Mouse (Mus musculus) limb, embryonic 10.5 days (tissue): ENCODE results near the gene Atp6ap2. TPM values are rescaled to one million over a fixed set of nuclear protein-coding genes. Genes with fewer than 3 reads are reported as not detected.
"Not testable (repeated sequence)": the region's sequence is repeated elsewhere in the genome, so short reads cannot be mapped to it uniquely, and the experiment has no call there.

Source experiments
- DNase-seq: peaks from one replicate; pipeline ENCODE4 v3.0.0-alpha.2; 2017; ENCODE audit warnings: low spot score
- H3K27ac ChIP-seq: fragments of 300-500 bp; sonication (generic); 2 replicates; pipeline ENCODE4 v1.5.1; 2016; ENCODE audit warnings: mild to moderate bottlenecking
- H3K27me3 ChIP-seq: fragments of 300-500 bp; sonication (generic); 2 replicates; pipeline ENCODE4 v1.6.1; 2016; ENCODE audit warnings: low read depth, mild to moderate bottlenecking; ENCODE audit not compliant: poor library complexity, severe bottlenecking
- H3K36me3 ChIP-seq: fragments of 300-500 bp; sonication (generic); 2 replicates; pipeline ENCODE4 v1.6.1; 2016; ENCODE audit warnings: mild to moderate bottlenecking, moderate library complexity
- H3K4me1 ChIP-seq: fragments of 300-500 bp; sonication (generic); 2 replicates; pipeline ENCODE4 v1.6.1; 2016
- H3K4me3 ChIP-seq: fragments of 300-500 bp; sonication (generic); 2 replicates; pipeline ENCODE4 v1.5.1; 2016; ENCODE audit warnings: mild to moderate bottlenecking, moderate library complexity
- H3K9me3 ChIP-seq: fragments of 300-500 bp; sonication (generic); replicated peaks from 2 replicates; pipeline ENCODE4 v1.6.1; 2016; ENCODE audit warnings: mild to moderate bottlenecking
- WGBS: fragments of 180-500 bp; shearing (Covaris S2); methylation state at CpG from one replicate; pipeline ENCODE4 v1.1.7; 2016; 5-methylcytosine and 5-hydroxymethylcytosine counted together
- polyA plus RNA-seq: library from polyadenylated mRNA; unstranded; fragments of >200 nt; fragmentation: Nextera tagmentation; extraction: Ambion mirVana; gene quantifications from 2 replicates; pipeline ENCODE4 v1.2.1, GENCODE M21; 2016

Gene Atp6ap2
- polyA plus RNA-seq, result 40.6 and 48.4 TPM in 2 replicates

DNA sequence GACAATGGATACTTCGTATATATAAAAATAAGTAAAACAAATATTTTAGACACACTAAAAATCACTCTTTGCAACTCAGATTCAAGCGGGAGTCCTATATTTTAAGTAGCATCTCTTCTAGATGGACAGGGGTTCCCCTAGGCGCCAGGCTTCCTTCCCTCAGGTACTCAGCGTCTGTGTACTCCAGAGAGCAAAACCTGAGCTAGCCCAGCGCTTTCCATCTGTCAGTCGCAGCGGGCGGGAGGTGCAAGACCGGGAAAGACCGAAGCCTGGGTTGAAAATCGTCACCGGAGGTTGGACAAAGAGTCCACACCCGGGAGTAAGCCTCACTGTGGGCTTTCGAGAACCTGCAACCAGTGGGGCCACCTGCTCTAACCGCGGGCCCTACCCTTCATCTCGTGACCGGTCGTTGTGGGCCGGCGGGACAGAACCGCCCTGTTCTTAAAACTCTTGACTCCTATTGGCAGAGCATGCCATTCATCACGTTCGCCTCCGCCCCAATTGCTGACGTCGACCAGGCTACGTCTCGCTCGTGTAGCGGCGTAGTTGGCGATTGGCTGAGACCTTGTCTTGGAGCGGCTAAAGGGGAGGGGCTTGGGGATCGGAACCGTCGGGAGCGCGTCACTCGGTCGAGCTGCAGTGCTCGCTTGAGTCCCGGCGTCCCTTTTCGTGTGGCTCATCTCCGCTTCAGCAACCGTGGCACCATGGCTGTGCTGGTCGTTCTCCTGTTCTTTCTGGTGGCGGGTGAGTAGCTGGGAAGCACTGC is at the start of gene Atp6ap2:
Gene Atp6ap2 (plus strand): TSS at position 610 of the 766 bp plus-strand sequence.
- Histone ChIP-seq H3K9me3 (no peaks in the 10 kb centered on the region), H3K27ac (peak within 1 kb of the TSS; percentile 87), H3K36me3 (no peaks in the 10 kb centered on the region), H3K4me1 (peaks cover 4% of the 10 kb centered on the region; the same call in 1 of the 2 replicates), H3K27me3 (peaks cover 76% of the 10 kb centered on the region), H3K4me3 (peak within 1 kb of the TSS; percentile 75)
- 13% methylated on average over 49 of the region's 49 CpGs for WGBS
- peak; percentile 85 for DNase-seq

DNA sequence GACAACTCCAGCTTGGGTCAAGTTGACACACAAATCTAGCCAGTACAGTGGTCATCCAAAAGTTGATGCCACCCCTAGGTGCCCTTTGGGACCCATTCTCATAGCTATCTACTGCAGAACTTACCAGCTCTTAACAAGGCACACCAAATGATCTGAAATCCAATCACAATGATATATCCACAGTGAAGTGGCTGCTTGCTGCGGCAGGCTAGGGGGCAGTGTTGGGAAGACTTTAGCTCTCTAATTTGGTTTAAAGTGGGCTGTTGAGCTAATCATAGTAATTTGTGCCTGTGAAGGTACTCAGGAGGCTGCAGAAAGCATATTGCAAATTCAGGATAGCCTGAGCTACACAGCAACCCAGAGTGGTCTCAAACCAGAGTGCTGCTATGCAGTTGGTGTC is 43.2 kb upstream of the Atp6ap2 start:
- H3K4me1 ChIP-seq, result no peaks in the 10 kb centered on the region
- H3K4me3 ChIP-seq, result no peak overlapping the region
- H3K36me3 ChIP-seq, result no peaks in the 10 kb centered on the region
- 76% methylated on average over 1 of the region's 1 CpGs for WGBS
- peaks cover 15% of the 10 kb centered on the region; the same call in 1 of the 2 replicates for H3K27me3 ChIP-seq
- no peak for DNase-seq
- no peaks in the 10 kb centered on the region for H3K9me3 ChIP-seq
- H3K27ac ChIP-seq, result no peak overlapping the region

DNA sequence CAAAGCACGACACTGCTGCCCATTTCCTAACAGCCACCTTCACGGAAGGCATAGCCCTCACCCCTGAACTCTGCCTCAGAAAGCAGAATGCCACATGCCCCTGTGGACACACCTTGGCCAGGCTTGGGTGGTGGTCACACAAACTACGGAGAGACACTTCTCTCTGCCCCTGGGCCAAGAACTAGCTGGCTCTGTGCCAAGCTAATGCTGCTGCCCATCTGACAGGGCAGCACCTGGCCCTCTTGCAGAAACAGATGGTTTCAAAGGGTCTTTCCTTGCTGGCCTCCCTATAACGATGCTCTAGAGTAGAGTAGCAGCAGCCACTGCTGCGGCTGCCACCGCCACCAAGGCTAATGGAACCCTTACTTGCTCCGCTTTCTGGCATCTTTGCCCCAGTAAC is 30.5 kb upstream of the Atp6ap2 start:
- no peak overlapping the region for H3K27ac ChIP-seq
- H3K27me3 ChIP-seq, result no peaks in the 10 kb centered on the region
- 73% methylated on average over 7 of the region's 7 CpGs for WGBS
- no peaks in the 10 kb centered on the region for H3K4me1 ChIP-seq
- peak; percentile 29 for DNase-seq
- no peak overlapping the region for H3K4me3 ChIP-seq
- H3K36me3 ChIP-seq, result no peaks in the 10 kb centered on the region
- H3K9me3 ChIP-seq, result no peaks in the 10 kb centered on the region

DNA sequence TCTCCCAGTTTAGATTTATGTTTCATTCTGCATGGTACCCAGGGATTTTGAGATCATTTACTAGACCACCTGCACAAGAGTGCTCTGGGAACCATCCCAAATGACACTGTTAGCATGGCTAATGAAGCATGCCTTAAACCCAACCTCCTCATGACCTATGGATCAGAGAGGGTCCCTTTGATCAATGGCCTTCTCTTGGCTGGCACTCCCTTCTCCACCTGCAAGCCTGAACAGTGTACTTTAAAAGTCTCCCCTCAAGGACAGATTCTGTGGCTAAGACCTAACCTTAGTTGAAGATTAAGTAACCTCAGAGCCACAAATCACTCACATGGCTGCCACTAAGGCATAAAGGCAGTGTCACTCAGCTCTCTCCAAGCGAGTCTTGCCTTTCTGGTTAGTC is 16.2 kb upstream of the Atp6ap2 start:
- DNase-seq, result no peak
- Histone ChIP-seq H3K27ac (no peak overlapping the region), H3K36me3 (no peaks in the 10 kb centered on the region), H3K4me1 (no peaks in the 10 kb centered on the region), H3K9me3 (no peaks in the 10 kb centered on the region), H3K4me3 (no peak overlapping the region), H3K27me3 (peaks cover 50% of the 10 kb centered on the region)
- WGBS, result 78% methylated on average over 1 of the region's 1 CpGs

DNA sequence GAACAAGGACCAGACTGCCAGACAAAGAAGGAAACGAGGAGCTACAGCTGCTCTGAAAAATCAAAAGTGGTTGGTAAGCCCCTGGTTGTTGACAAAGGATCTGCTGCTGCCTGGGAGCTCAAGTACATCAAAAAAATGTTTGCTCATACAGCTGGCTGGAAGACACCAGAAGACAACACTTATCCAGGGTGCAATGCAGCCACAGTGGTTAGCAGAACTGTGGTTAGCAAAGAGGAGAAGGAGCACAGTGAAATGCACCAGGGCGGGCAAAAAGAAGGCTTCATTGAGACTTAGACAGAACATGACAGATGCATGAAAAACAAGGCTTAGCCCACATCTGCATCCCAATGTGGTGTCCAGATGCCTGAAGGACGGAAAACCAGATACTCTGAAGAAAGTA is 9.7 kb upstream of the Atp6ap2 start:
- no peaks in the 10 kb centered on the region for H3K4me1 ChIP-seq
- WGBS, result 69% methylated on average over 3 of the region's 3 CpGs
- no peak overlapping the region for H3K27ac ChIP-seq
- H3K4me3 ChIP-seq, result no peak overlapping the region
- H3K36me3 ChIP-seq, result no peaks in the 10 kb centered on the region
- peaks cover 58% of the 10 kb centered on the region for H3K27me3 ChIP-seq
- no peaks in the 10 kb centered on the region for H3K9me3 ChIP-seq
- DNase-seq, result no peak

DNA sequence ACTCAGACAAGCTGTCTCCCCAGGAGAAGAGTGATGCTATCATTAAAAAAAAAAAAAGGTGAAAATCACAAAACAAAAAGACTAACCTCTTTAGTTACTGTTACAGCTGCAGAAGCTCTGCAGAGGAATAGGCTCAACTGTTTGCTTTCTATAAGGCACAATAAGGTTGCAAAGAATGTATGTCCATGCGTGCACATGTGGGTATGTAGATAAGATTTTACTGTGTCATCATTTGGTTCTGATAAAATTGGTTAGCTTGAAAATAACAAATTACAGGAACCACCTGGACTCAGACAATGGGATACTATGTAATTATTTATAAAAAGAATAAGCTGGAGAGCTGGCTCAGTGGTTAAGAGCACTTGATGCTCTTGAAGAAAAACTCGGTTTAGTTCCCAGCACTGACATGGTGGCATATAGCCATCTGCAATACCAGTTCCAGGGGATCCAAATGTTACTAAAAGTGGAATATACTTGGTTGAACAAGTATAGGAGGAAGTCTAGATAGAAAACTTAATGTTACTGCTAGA is 9.2 kb upstream of the Atp6ap2 start:
- H3K4me3 ChIP-seq, result no peak overlapping the region
- no peaks in the 10 kb centered on the region for H3K9me3 ChIP-seq
- H3K27me3 ChIP-seq, result peaks cover 63% of the 10 kb centered on the region
- 93% methylated on average over 2 of the region's 2 CpGs for WGBS
- H3K4me1 ChIP-seq, result no peaks in the 10 kb centered on the region
- H3K27ac ChIP-seq, result no peak overlapping the region
- no peak for DNase-seq
- H3K36me3 ChIP-seq, result no peaks in the 10 kb centered on the region

DNA sequence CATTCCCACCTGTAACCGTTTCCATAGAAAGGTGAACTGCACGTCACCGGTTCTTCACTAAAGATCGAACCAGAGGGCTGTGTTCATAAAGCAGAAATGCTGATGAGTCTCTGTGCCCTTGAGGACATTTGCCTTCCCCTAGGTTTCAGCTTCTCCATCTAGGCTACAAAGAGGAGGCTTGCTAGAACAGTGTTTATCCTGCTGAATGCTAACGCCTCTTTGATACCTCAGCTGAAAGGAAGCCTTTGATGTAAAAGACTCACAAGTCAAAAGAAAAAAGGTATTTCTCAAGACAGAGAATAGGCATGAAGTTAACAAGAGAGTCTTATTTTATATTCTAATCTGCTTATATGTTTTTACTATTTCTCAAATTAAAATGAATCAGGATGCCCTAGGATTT is 4.3 kb upstream of the Atp6ap2 start:
- DNase-seq, result no peak
- no peaks in the 10 kb centered on the region for H3K4me1 ChIP-seq
- H3K36me3 ChIP-seq, result no peaks in the 10 kb centered on the region
- WGBS, result 86% methylated on average over 5 of the region's 5 CpGs
- H3K4me3 ChIP-seq, result no peak overlapping the region
- H3K9me3 ChIP-seq, result no peaks in the 10 kb centered on the region
- H3K27me3 ChIP-seq, result peaks cover 68% of the 10 kb centered on the region
- H3K27ac ChIP-seq, result no peak overlapping the region

DNA sequence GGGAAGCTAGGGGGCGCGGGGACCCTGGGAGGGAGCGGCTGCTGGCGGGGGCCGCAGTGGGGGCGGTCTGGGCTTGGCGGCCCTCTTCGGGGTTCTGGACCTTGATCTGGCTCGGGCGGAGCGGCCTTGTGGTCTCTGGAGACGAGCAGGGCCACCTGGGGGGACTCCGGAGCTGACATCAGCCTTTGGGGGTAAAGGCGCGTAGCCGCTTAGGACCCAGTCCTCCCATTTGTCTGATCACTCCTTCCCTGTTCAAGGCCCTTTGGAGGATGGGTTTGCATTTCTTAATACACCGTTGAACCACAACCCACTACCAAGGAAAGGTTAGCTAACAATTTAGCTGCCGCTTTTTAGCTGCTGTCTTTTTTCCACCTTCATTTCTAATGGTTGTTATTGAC is 356 bp downstream of the Atp6ap2 start:
- no peak for DNase-seq
- Histone ChIP-seq H3K4me3 (peak overlapping the region; percentile 75), H3K4me1 (peaks cover 4% of the 10 kb centered on the region; the same call in 1 of the 2 replicates), H3K27me3 (peaks cover 74% of the 10 kb centered on the region), H3K27ac (peak overlapping the region; percentile 87), H3K36me3 (no peaks in the 10 kb centered on the region), H3K9me3 (no peaks in the 10 kb centered on the region)
- WGBS, result 8% methylated on average over 18 of the region's 18 CpGs

DNA sequence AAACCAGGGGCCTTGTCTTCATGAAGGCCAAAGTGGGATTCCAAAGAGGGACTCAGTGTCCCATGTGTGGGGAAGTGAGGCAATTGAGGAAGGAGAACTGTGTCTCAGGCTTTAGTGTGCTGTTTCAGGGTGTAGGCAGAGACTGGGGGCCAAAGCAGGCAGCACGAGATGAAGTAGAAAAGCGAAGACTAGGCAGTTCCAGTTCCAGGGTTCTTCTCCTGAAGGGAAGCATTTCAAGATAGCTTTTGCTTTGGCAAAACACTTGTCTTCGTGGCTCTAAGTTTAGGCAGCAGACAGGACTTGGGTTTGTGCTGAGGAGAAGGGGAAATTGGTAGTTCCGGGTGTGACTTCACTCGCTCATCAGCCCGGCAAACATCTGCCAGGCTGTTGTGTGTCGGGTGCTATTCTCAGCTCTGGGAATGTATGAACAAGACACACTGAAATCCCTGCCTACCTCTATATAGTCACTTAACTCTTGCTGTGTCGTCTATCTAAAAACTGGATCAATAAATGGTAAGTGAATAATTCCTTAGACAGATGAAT is 3.9 kb downstream of the Atp6ap2 start:
- no peak overlapping the region for H3K4me3 ChIP-seq
- peaks cover 74% of the 10 kb centered on the region for H3K27me3 ChIP-seq
- H3K4me1 ChIP-seq, result peaks cover 4% of the 10 kb centered on the region; the same call in 1 of the 2 replicates
- no peak for DNase-seq
- 0 out of 2 replicates have a peak, but pooled peaks cover 4% of the 10 kb centered on the region for H3K36me3 ChIP-seq
- WGBS, result 88% methylated on average over 8 of the region's 8 CpGs
- no peak overlapping the region for H3K27ac ChIP-seq
- no peaks in the 10 kb centered on the region for H3K9me3 ChIP-seq

DNA sequence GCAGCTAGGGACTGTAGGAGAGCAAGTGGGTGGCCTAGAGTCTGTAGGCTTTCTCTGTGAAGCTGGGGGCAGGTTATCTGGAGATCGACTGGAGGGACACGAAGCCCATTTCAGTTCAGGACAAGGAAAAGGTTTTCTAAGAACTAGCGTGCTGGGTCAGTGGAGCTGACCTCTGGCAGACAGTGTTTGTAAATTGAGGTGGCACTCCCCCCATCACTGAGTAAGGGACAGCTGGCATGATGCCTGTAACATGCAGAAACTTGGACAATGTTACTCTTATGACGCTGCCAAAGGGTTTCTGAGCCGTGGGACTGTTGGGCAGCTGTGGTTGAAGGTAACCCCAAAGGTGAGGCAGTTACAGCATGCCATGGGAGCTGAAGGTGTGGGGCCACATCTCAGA is 4.4 kb downstream of the Atp6ap2 start:
- peaks cover 69% of the 10 kb centered on the region for H3K27me3 ChIP-seq
- no peak for DNase-seq
- no peaks in the 10 kb centered on the region for H3K9me3 ChIP-seq
- peaks cover 9% of the 10 kb centered on the region for H3K36me3 ChIP-seq
- peaks cover 4% of the 10 kb centered on the region; the same call in 1 of the 2 replicates for H3K4me1 ChIP-seq
- H3K4me3 ChIP-seq, result no peak overlapping the region
- H3K27ac ChIP-seq, result no peak overlapping the region
- WGBS, result 86% methylated on average over 5 of the region's 5 CpGs

DNA sequence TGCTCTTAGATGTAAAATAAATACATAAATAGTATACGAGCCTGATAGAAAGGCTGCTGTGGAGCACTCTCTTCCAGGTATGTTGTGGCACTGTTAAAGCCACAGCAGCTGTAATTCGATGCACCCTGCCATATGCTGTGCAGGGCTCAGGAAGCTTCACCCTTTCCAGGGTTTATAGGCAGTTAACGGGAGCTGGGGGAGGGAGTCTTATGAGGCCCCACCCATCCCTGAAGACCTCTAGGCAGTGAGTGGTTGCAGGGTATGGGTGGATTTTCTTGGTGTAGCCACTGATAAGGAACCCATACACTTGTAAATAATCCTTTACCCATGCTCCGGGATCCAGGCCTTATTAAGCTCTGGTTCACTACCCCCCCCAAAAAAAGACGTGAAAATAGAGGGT is 6.2 kb downstream of the Atp6ap2 start:
- H3K27me3 ChIP-seq, result peaks cover 52% of the 10 kb centered on the region
- H3K36me3 ChIP-seq, result peaks cover 19% of the 10 kb centered on the region
- H3K9me3 ChIP-seq, result no peaks in the 10 kb centered on the region
- H3K4me1 ChIP-seq, result no peaks in the 10 kb centered on the region
- no peak overlapping the region for H3K27ac ChIP-seq
- WGBS, result 74% methylated on average over 5 of the region's 5 CpGs
- H3K4me3 ChIP-seq, result no peak overlapping the region
- no peak for DNase-seq

DNA sequence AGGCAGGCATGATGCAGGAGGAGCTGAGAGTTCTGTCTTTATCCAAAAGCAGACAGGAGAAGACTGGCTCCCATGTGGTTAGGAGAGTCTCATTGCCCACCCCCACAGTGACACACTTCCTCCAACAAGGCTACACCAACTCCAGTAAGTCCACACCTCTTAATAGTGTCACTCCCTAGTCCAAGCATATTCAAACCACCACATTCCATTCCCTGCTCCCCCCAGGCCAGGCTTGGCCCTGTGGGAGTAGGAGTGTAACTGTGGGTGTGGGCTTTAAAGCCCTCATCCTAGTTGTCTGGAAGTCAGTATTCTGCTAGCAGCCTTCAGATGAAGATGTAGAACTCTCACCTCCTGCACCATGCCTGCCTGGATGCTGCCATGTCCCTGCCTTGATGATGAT is 22.9 kb downstream of the Atp6ap2 start:
- DNase-seq, H3K4me1 ChIP-seq, H3K9me3 ChIP-seq, H3K27ac ChIP-seq, H3K4me3 ChIP-seq: not testable (repeated sequence)
- Histone ChIP-seq H3K27me3 (peaks cover 55% of the 10 kb centered on the region), H3K36me3 (peaks cover 43% of the 10 kb centered on the region)

DNA sequence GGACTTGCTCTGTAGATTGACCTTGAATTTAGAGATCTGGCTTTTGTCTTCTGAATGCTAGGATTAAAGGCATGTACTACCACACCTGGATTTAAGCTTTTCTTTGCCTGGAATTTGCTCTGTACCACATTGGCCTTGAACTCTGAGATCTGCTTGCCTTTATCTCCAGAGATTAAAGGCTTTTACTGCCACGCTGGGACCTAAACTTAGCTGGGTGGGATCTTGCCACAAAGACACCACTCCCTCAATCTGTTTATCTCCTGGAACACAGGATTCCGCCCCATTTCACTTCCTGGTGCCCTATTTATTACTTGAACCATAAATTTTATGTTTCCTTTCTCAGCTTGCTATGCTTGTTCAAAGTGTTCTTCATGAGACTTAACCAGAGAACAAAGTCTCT is 23.6 kb downstream of the Atp6ap2 start:
- Histone ChIP-seq H3K4me1 (no peaks in the 10 kb centered on the region), H3K9me3 (no peaks in the 10 kb centered on the region), H3K4me3 (no peak overlapping the region), H3K36me3 (peaks cover 43% of the 10 kb centered on the region), H3K27ac (no peak overlapping the region), H3K27me3 (peaks cover 55% of the 10 kb centered on the region)
- 59% methylated on average over 2 of the region's 2 CpGs for WGBS
- no peak for DNase-seq
